Mouse (Mus musculus) embryo, embryonic 11.5 days (tissue): ENCODE data around the gene Hivep3.
A peak's percentile ranks its signal among the peaks of the same experiment; 100 is the strongest.

Source experiments
- DNase-seq: peaks from one replicate; pipeline ENCODE4 v3.0.0-alpha.2; 2012; ENCODE audit warnings: low read depth, low spot score

Gene Hivep3

GRCm38 (mm10) chr4:119873935-119874334, 140.4 kb downstream of the Hivep3 start:
- DNase-seq, result no peak

GRCm38 (mm10) chr4:119875592-119875991, 142.0 kb downstream of the Hivep3 start:
- DNase-seq, result no peak

GRCm38 (mm10) chr4:119876535-119877160, 143.1 kb downstream of the Hivep3 start:
- no peak for DNase-seq

GRCm38 (mm10) chr4:119878218-119878617, 144.6 kb downstream of the Hivep3 start:
- DNase-seq, result no peak

- DNase-seq, result no peak
Observed at GRCm38 (mm10) chr4:119879671-119880070, 146.1 kb downstream of the Hivep3 start.

- no peak for DNase-seq
Observed at GRCm38 (mm10) chr4:119880270-119880669, 146.7 kb downstream of the Hivep3 start.

- DNase-seq, result no peak
Observed at GRCm38 (mm10) chr4:119881292-119881691, 147.7 kb downstream of the Hivep3 start.

- no peak for DNase-seq
Observed at GRCm38 (mm10) chr4:119882401-119882800, 148.8 kb downstream of the Hivep3 start.

- no peak for DNase-seq
Observed at GRCm38 (mm10) chr4:119882814-119883213, 149.2 kb downstream of the Hivep3 start.

GRCm38 (mm10) chr4:119886621-119887020, 153.0 kb downstream of the Hivep3 start:
- no peak for DNase-seq

- DNase-seq, result no peak
Observed at GRCm38 (mm10) chr4:119887523-119888177, 154.1 kb downstream of the Hivep3 start.

GRCm38 (mm10) chr4:119889760-119890159, 156.2 kb downstream of the Hivep3 start:
- no peak for DNase-seq

GRCm38 (mm10) chr4:119893255-119893779, 159.7 kb downstream of the Hivep3 start:
- no peak for DNase-seq

- DNase-seq, result no peak
Observed at GRCm38 (mm10) chr4:119894797-119895458, 161.3 kb downstream of the Hivep3 start.

GRCm38 (mm10) chr4:119895504-119895903, 161.9 kb downstream of the Hivep3 start:
- no peak for DNase-seq

GRCm38 (mm10) chr4:119896572-119896971, 163.0 kb downstream of the Hivep3 start:
- DNase-seq, result no peak

- no peak for DNase-seq
Observed at GRCm38 (mm10) chr4:119897054-119897855, 163.7 kb downstream of the Hivep3 start.

- no peak for DNase-seq
Observed at GRCm38 (mm10) chr4:119901556-119902491, 168.2 kb downstream of the Hivep3 start.

- no peak for DNase-seq
Observed at GRCm38 (mm10) chr4:119903328-119903727, 169.7 kb downstream of the Hivep3 start.

GRCm38 (mm10) chr4:119903806-119904205, 170.2 kb downstream of the Hivep3 start:
- peak; percentile 49 for DNase-seq

GRCm38 (mm10) chr4:119904296-119904695, 170.7 kb downstream of the Hivep3 start:
- DNase-seq, result no peak
